Mouse (Mus musculus): Measurements from ENCODE around the gene Ldb3. TPM values are rescaled to one million over a fixed set of nuclear protein-coding genes. Genes with fewer than 3 reads are reported as not detected.

Gene Ldb3
- total RNA-seq, 1 experiment from 2014 or later = not detected

- no peak for ATAC-seq (replicated peaks; ENCODE audit: low read depth, poor library complexity, severe bottlenecking)
These were observed 26.1 kb downstream of the Ldb3 start for GRCm38 (mm10) chr14:34562393-34562792.

GRCm38 (mm10) chr14:34561647-34562046 is 26.8 kb downstream of the Ldb3 start:
- ATAC-seq (replicated peaks; ENCODE audit: low read depth, poor library complexity, severe bottlenecking) = no peak

- no peak for ATAC-seq (replicated peaks; ENCODE audit: low read depth, poor library complexity, severe bottlenecking)
These were observed 29.5 kb downstream of the Ldb3 start for GRCm38 (mm10) chr14:34558947-34559346.

- no peak for ATAC-seq (replicated peaks; ENCODE audit: low read depth, poor library complexity, severe bottlenecking)
These were observed 33.3 kb downstream of the Ldb3 start for GRCm38 (mm10) chr14:34555211-34555610.

GRCm38 (mm10) chr14:34554047-34554446 is 34.4 kb downstream of the Ldb3 start:
- no peak for ATAC-seq (replicated peaks; ENCODE audit: low read depth, poor library complexity, severe bottlenecking)

- no peak for ATAC-seq (replicated peaks; ENCODE audit: low read depth, poor library complexity, severe bottlenecking)
These were observed 35.0 kb downstream of the Ldb3 start for GRCm38 (mm10) chr14:34553470-34553869.

GRCm38 (mm10) chr14:34552226-34552625 is 36.3 kb downstream of the Ldb3 start:
- ATAC-seq (replicated peaks; ENCODE audit: low read depth, poor library complexity, severe bottlenecking) = no peak

- peak; percentile 83 for ATAC-seq (replicated peaks; ENCODE audit: low read depth, poor library complexity, severe bottlenecking)
These were observed 39.3 kb downstream of the Ldb3 start for GRCm38 (mm10) chr14:34549004-34549671.

GRCm38 (mm10) chr14:34548391-34549001 is 40.0 kb downstream of the Ldb3 start:
- peak; percentile 68 for ATAC-seq (replicated peaks; ENCODE audit: low read depth, poor library complexity, severe bottlenecking)

GRCm38 (mm10) chr14:34544545-34544944 is 43.9 kb downstream of the Ldb3 start:
- ATAC-seq (replicated peaks; ENCODE audit: low read depth, poor library complexity, severe bottlenecking) = no peak

- no peak for ATAC-seq (replicated peaks; ENCODE audit: low read depth, poor library complexity, severe bottlenecking)
These were observed 44.5 kb downstream of the Ldb3 start for GRCm38 (mm10) chr14:34544001-34544400.

GRCm38 (mm10) chr14:34543596-34543995 is 44.9 kb downstream of the Ldb3 start:
- no peak for ATAC-seq (replicated peaks; ENCODE audit: low read depth, poor library complexity, severe bottlenecking)

- no peak for ATAC-seq (replicated peaks; ENCODE audit: low read depth, poor library complexity, severe bottlenecking)
These were observed 46.6 kb downstream of the Ldb3 start for GRCm38 (mm10) chr14:34541896-34542295.

GRCm38 (mm10) chr14:34540685-34541162 is 47.8 kb downstream of the Ldb3 start:
- ATAC-seq (replicated peaks; ENCODE audit: low read depth, poor library complexity, severe bottlenecking) = peak; percentile 87

GRCm38 (mm10) chr14:34535883-34536282 is 52.6 kb downstream of the Ldb3 start:
- ATAC-seq (replicated peaks; ENCODE audit: low read depth, poor library complexity, severe bottlenecking) = no peak

- ATAC-seq (replicated peaks; ENCODE audit: low read depth, poor library complexity, severe bottlenecking) = no peak
These were observed 54.9 kb downstream of the Ldb3 start for GRCm38 (mm10) chr14:34533537-34533936.

GRCm38 (mm10) chr14:34532536-34532935 is 55.9 kb downstream of the Ldb3 start:
- ATAC-seq (replicated peaks; ENCODE audit: low read depth, poor library complexity, severe bottlenecking) = no peak

GRCm38 (mm10) chr14:34528804-34529203 is 59.7 kb downstream of the Ldb3 start:
- ATAC-seq (replicated peaks; ENCODE audit: low read depth, poor library complexity, severe bottlenecking) = no peak

GRCm38 (mm10) chr14:34522701-34523100 is 65.8 kb downstream of the Ldb3 start, which contains the start of gene 9230112D13Rik:
Gene 9230112D13Rik, minus strand, starts transcription at chr14:34522801.
- no peak for ATAC-seq (replicated peaks; ENCODE audit: low read depth, poor library complexity, severe bottlenecking)

GRCm38 (mm10) chr14:34517959-34518544 is 70.4 kb downstream of the Ldb3 start:
- ATAC-seq (replicated peaks; ENCODE audit: low read depth, poor library complexity, severe bottlenecking) = peak; percentile 54

GRCm38 (mm10) chr14:34516960-34517577 is 71.4 kb downstream of the Ldb3 start:
- ATAC-seq (replicated peaks; ENCODE audit: low read depth, poor library complexity, severe bottlenecking) = no peak
